Mouse (Mus musculus) midbrain, postnatal 0 days (tissue): ENCODE data around the gene Pik3ip1. TPM values are rescaled to one million over a fixed set of nuclear protein-coding genes. Genes with fewer than 3 reads are reported as not detected.
A peak's percentile ranks its signal among the peaks of the same experiment; 100 is the strongest.

ENCODE experiments used
- ATAC-seq: fragments of 200-750 bp; cut with Nextera tagmentation; 2 replicates; pipeline ENCODE4 v1.8.0; 2017; ENCODE audit warnings: moderate number of reproducible peaks, mild to moderate bottlenecking, moderate TSS enrichment, moderate library complexity; ENCODE audit not compliant: low FRiP score
- DNase-seq: peaks from one replicate; pipeline ENCODE4 v3.0.0-alpha.2; 2015; ENCODE audit warnings: low spot score
- H3K27ac ChIP-seq: fragments of 300-500 bp; sonication (generic); 2 replicates; pipeline ENCODE4 v1.5.1; 2014; ENCODE audit warnings: low read depth, mild to moderate bottlenecking, low read length, mixed read lengths
- H3K27me3 ChIP-seq: fragments of 300-500 bp; sonication (generic); 2 replicates; pipeline ENCODE4 v1.6.1; 2014; ENCODE audit warnings: low read length, control low read depth, mixed read lengths; ENCODE audit not compliant: insufficient read depth
- H3K36me3 ChIP-seq: fragments of 300-500 bp; sonication (generic); 2 replicates; pipeline ENCODE4 v1.6.1; 2014; ENCODE audit warnings: low read length, control low read depth, mixed read lengths; ENCODE audit not compliant: insufficient read depth
- H3K4me1 ChIP-seq: fragments of 300-500 bp; sonication (generic); 2 replicates; pipeline ENCODE4 v1.6.1; 2014; ENCODE audit warnings: mild to moderate bottlenecking, control low read depth, antibody characterized with exemption, low read length, mixed read lengths; ENCODE audit not compliant: insufficient read depth
- H3K4me2 ChIP-seq: fragments of 300-500 bp; sonication (generic); 2 replicates; pipeline ENCODE4 v1.6.1; 2014; ENCODE audit warnings: low read depth, mild to moderate bottlenecking, low read length, mixed read lengths; ENCODE audit not compliant: poor library complexity, severe bottlenecking
- H3K4me3 ChIP-seq: fragments of 300-500 bp; sonication (generic); 2 replicates; pipeline ENCODE4 v1.5.1; 2014; ENCODE audit warnings: low read depth, mild to moderate bottlenecking, low read length, moderate library complexity
- H3K9ac ChIP-seq: fragments of 300-500 bp; sonication (generic); replicated peaks from 2 replicates; pipeline ENCODE4 v1.6.1; 2014; ENCODE audit warnings: mild to moderate bottlenecking, low read length, moderate library complexity, mixed read lengths; ENCODE audit not compliant: poor library complexity, severe bottlenecking
- H3K9me3 ChIP-seq: fragments of 300-500 bp; sonication (generic); 2 replicates; pipeline ENCODE4 v1.6.1; 2016; ENCODE audit warnings: low read length, control low read depth
- CTCF ChIP-seq: IDR thresholded peaks from 2 replicates; pipeline ENCODE4 v1.5.1; 2016; ENCODE audit warnings: antibody characterized with exemption, mild to moderate bottlenecking
- WGBS: fragments of 180-500 bp; shearing (Covaris S2); extraction: QIAGEN DNeasy Blood & Tissue Kit; methylation state at CpG from one replicate; pipeline ENCODE4 v1.1.7; 2014; 5-methylcytosine and 5-hydroxymethylcytosine counted together
- polyA plus RNA-seq: library from polyadenylated mRNA; unstranded; fragments of >200 nt; fragmentation: Nextera tagmentation; extraction: Ambion mirVana; gene quantifications from 2 replicates; pipeline ENCODE4 v1.2.1, GENCODE M21; 2015
- total RNA-seq: library from RNA; depleted of rRNA; stranded (reverse); fragments of >200 nt; gene quantifications from 2 replicates; pipeline ENCODE4 v1.2.3, GENCODE M21; 2014

Pik3ip1 gene
- total and polyA plus RNA-seq, 2 experiments from 2014 or later, result 34.7 to 43.4 TPM

GRCm38 (mm10) chr11:3292062-3292421 lies 38.2 kb upstream of the Pik3ip1 start:
- Histone ChIP-seq H3K36me3 (peaks cover 35% of the 10 kb centered on the region), H3K4me3 (peak overlapping the region; percentile 79), H3K9me3 (no peaks in the 10 kb centered on the region), H3K27me3 (no peaks in the 10 kb centered on the region), H3K4me1 (peaks cover 11% of the 10 kb centered on the region; the same call in 1 of the 2 replicates), H3K9ac (peak overlapping the region; percentile 84), H3K27ac (peak overlapping the region; percentile 52), H3K4me2 (peak overlapping the region; percentile 100)
- DNase-seq (peak; percentile 43), ATAC-seq (no peak)
- WGBS, result 0% methylated on average over 8 of the region's 8 CpGs
- TF ChIP-seq CTCF, result no peak

DNA sequence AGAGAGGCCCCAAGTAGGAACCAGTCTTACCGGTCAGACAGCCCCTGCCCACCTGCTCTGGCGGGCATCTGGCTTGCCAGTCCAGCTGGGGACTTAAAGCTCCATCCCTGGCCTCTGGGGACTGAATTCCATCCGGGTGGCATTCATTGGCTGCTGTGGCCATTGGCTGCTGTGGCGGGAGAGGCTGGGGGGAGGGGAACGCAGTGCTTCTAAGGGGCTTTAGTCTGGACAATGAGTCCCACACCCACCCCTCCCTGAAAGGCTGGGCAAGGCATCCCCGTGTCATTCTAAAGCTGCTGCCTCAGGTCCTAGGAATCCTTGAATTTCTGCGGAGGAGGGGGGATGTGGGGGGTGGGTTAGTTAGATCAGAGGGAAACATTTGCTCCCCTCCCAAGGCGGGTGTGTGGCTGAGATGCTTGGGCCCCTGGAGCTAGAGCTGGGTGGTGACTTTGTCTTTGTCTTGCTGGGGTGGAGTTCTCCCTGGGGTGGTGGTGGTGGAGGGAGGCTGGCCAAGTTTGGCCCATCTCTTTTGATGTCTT lies 37.4 kb upstream of the Pik3ip1 start:
- peak overlapping the region; percentile 79 for H3K4me3 ChIP-seq
- H3K36me3 ChIP-seq, result peaks cover 42% of the 10 kb centered on the region
- WGBS, result 3% methylated on average over 8 of the region's 8 CpGs
- H3K9me3 ChIP-seq, result no peaks in the 10 kb centered on the region
- TF ChIP-seq CTCF, result no peak
- no peaks in the 10 kb centered on the region for H3K27me3 ChIP-seq
- H3K4me1 ChIP-seq, result peaks cover 11% of the 10 kb centered on the region; the same call in 1 of the 2 replicates
- peak overlapping the region; percentile 100 for H3K4me2 ChIP-seq
- peak overlapping the region; percentile 52 for H3K27ac ChIP-seq
- ATAC-seq (no peak), DNase-seq (peak; percentile 77)
- peak overlapping the region; percentile 84 for H3K9ac ChIP-seq

DNA sequence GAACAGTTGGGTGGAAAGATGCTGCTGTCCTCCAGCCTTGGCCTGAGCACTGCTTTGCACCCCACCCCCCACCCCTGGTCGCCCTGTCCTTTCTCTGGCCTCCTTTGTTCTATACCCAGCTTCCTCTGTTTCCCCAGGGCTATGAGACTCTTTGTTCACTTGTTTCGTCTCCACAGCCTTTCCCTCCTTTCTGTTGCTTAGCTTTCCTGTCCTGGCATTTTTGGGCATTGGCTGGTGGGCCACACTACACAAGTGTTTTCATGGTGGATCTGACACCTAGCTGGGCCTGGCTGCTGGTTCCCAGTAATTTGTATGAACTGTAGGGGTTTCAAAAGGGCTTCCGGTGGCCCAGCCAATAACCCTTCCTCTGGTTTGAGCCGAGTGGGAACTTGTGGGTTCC lies 36.8 kb upstream of the Pik3ip1 start:
- Histone ChIP-seq H3K4me2 (peak overlapping the region; percentile 100), H3K9ac (peak overlapping the region; percentile 84), H3K36me3 (peaks cover 43% of the 10 kb centered on the region), H3K27me3 (no peaks in the 10 kb centered on the region), H3K4me3 (peak overlapping the region; percentile 79; the same call in 1 of the 2 replicates), H3K4me1 (peaks cover 11% of the 10 kb centered on the region; the same call in 1 of the 2 replicates), H3K27ac (no peak overlapping the region; the same call in 1 of the 2 replicates), H3K9me3 (no peaks in the 10 kb centered on the region)
- 10% methylated on average over 4 of the region's 4 CpGs for WGBS
- DNase-seq (no peak), ATAC-seq (no peak)
- no peak for TF ChIP-seq CTCF

DNA sequence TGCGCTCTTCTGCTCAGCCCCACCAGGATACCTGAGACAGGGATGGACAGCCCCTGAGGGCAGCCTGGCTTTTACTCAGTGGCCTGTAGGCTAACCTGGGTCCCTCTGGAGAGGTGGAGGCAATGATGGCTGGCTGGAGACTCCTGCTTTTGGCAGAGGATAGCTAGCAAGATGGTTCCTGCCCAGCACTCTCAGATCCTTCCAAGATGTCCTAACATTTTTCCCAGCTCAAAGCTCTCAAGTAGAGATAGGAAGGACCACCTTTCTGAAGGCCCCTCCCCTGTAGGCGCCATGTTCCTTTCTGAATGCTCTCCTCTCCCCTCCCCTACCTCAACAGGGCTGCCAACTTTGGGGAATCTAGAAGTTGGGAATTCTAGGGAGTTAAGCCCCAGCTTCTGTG lies 35.6 kb upstream of the Pik3ip1 start:
- TF ChIP-seq CTCF, result no peak
- WGBS, result 86% methylated on average over 2 of the region's 2 CpGs
- H3K4me2 ChIP-seq, result no peak overlapping the region
- no peak overlapping the region for H3K27ac ChIP-seq
- H3K4me3 ChIP-seq, result no peak overlapping the region
- peaks cover 55% of the 10 kb centered on the region for H3K36me3 ChIP-seq
- DNase-seq (no peak), ATAC-seq (no peak)
- H3K9ac ChIP-seq, result 0 out of 2 replicates have a peak overlapping the region, but pooled peaks have one; percentile 14
- H3K27me3 ChIP-seq, result no peaks in the 10 kb centered on the region
- peaks cover 11% of the 10 kb centered on the region; the same call in 1 of the 2 replicates for H3K4me1 ChIP-seq
- no peaks in the 10 kb centered on the region for H3K9me3 ChIP-seq

DNA sequence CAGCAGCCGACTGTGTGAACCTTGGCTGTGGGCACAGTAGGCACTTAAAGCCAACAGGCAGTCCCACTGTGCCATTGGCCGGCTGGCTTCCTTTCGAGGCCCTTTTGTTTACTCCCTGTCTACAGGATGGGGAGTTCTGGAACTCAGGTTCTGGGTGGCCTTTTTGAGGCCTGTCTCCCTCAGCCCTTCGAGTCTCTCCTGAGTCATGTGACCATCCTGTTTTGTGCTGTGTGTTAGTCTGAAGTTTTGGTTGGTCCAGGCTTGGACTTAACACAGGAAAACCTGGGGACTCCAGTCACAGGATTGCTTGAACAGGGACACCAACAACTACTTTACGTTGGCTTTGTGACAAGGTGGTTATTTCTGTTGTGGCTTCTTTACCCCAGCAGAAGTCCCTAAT lies 34.1 kb upstream of the Pik3ip1 start:
- no peaks in the 10 kb centered on the region for H3K27me3 ChIP-seq
- DNase-seq (no peak), ATAC-seq (no peak)
- 61% methylated on average over 5 of the region's 5 CpGs for WGBS
- no peak overlapping the region for H3K4me3 ChIP-seq
- H3K36me3 ChIP-seq, result peaks cover 68% of the 10 kb centered on the region
- H3K9ac ChIP-seq, result no peak overlapping the region
- no peak overlapping the region for H3K27ac ChIP-seq
- H3K4me1 ChIP-seq, result peaks cover 11% of the 10 kb centered on the region; the same call in 1 of the 2 replicates
- no peak for TF ChIP-seq CTCF
- no peaks in the 10 kb centered on the region for H3K9me3 ChIP-seq
- H3K4me2 ChIP-seq, result no peak overlapping the region

- Histone ChIP-seq H3K4me2 (no peak overlapping the region), H3K4me1 (peaks cover 6% of the 10 kb centered on the region; the same call in 1 of the 2 replicates), H3K9ac (no peak overlapping the region), H3K36me3 (peaks cover 81% of the 10 kb centered on the region), H3K9me3 (no peaks in the 10 kb centered on the region), H3K27ac (no peak overlapping the region), H3K27me3 (no peaks in the 10 kb centered on the region), H3K4me3 (no peak overlapping the region)
- WGBS, result 84% methylated on average over 10 of the region's 10 CpGs
- DNase-seq, result no peak
- TF ChIP-seq CTCF, result no peak
- ATAC-seq, result no peak
Measured at GRCm38 (mm10) chr11:3297871-3298812, 32.1 kb upstream of the Pik3ip1 start.
